Mouse (Mus musculus) liver, embryonic 16.5 days (tissue): Measurements from ENCODE around the gene Hlcs. TPM values are rescaled to one million over a fixed set of nuclear protein-coding genes. Genes with fewer than 3 reads are reported as not detected.
"Not testable (repeated sequence)": the region's sequence is repeated elsewhere in the genome, so short reads cannot be mapped to it uniquely, and the experiment has no call there.

ENCODE experiments used
- ATAC-seq: fragments of 200-750 bp; cut with Nextera tagmentation; 2 replicates; pipeline ENCODE4 v1.8.0; 2017; ENCODE audit warnings: low read depth, mild to moderate bottlenecking, moderate number of reproducible peaks, moderate library complexity
- H3K27ac ChIP-seq: fragments of 300-500 bp; sonication (generic); 2 replicates; pipeline ENCODE4 v1.5.1; 2014; ENCODE audit warnings: mild to moderate bottlenecking, low read length
- H3K27me3 ChIP-seq: fragments of 300-500 bp; sonication (generic); 2 replicates; pipeline ENCODE4 v1.6.1; 2014; ENCODE audit warnings: low read depth, low read length, mixed read lengths; ENCODE audit not compliant: control insufficient read depth, insufficient read depth
- H3K36me3 ChIP-seq: fragments of 300-500 bp; sonication (generic); 2 replicates; pipeline ENCODE4 v1.6.1; 2014; ENCODE audit warnings: mild to moderate bottlenecking; ENCODE audit not compliant: control insufficient read depth, insufficient read depth
- H3K4me1 ChIP-seq: fragments of 300-500 bp; sonication (generic); 2 replicates; pipeline ENCODE4 v1.6.1; 2014; ENCODE audit warnings: low read depth, low read length, mixed read lengths; ENCODE audit not compliant: control insufficient read depth
- H3K4me2 ChIP-seq: fragments of 300-500 bp; sonication (generic); 2 replicates; pipeline ENCODE4 v1.6.1; 2014; ENCODE audit warnings: low read depth, low read length, mixed read lengths
- H3K4me3 ChIP-seq: fragments of 300-500 bp; sonication (generic); 2 replicates; pipeline ENCODE4 v1.5.1; 2014; ENCODE audit warnings: low read depth, mild to moderate bottlenecking, low read length
- H3K9ac ChIP-seq: fragments of 300-500 bp; sonication (generic); 2 replicates; pipeline ENCODE4 v1.6.1; 2014; ENCODE audit warnings: low read depth, low read length
- H3K9me3 ChIP-seq: fragments of 300-500 bp; sonication (generic); replicated peaks from 2 replicates; pipeline ENCODE4 v1.6.1; 2016; ENCODE audit warnings: low read length; ENCODE audit not compliant: control insufficient read depth
- WGBS: fragments of 180-500 bp; shearing (Covaris S2); extraction: QIAGEN DNeasy Blood & Tissue Kit; methylation state at CpG from one replicate; pipeline ENCODE4 v1.1.7; 2014; ENCODE audit not compliant: insufficient replicate concordance; 5-methylcytosine and 5-hydroxymethylcytosine counted together
- polyA plus RNA-seq: library from polyadenylated mRNA; unstranded; fragments of >200 nt; fragmentation: Nextera tagmentation; extraction: Ambion mirVana; gene quantifications from 2 replicates; pipeline ENCODE4 v1.2.1, GENCODE M21; 2015

The Hlcs gene
- polyA plus RNA-seq, 1 experiment from 2014 or later: 2.2 TPM

GRCm38 (mm10) chr16:94349588-94350286 lies 36.4 kb upstream of the Hlcs start:
- Histone ChIP-seq H3K9ac (no peak overlapping the region), H3K4me1 (no peaks in the 10 kb centered on the region), H3K9me3 (no peaks in the 10 kb centered on the region), H3K36me3 (no peaks in the 10 kb centered on the region), H3K4me2 (no peak overlapping the region), H3K27ac (no peak overlapping the region), H3K27me3 (no peaks in the 10 kb centered on the region), H3K4me3 (no peak overlapping the region)
- WGBS: 55% methylated on average over 11 of the region's 11 CpGs
- ATAC-seq: no peak

GRCm38 (mm10) chr16:94348779-94349178 lies 35.4 kb upstream of the Hlcs start:
- Histone ChIP-seq H3K36me3 (no peaks in the 10 kb centered on the region), H3K4me1 (no peaks in the 10 kb centered on the region), H3K27me3 (no peaks in the 10 kb centered on the region), H3K9me3 (no peaks in the 10 kb centered on the region), H3K4me2 (no peak overlapping the region), H3K27ac (no peak overlapping the region), H3K4me3 (no peak overlapping the region), H3K9ac (no peak overlapping the region)
- no peak for ATAC-seq
- WGBS: 60% methylated on average over 2 of the region's 2 CpGs

GRCm38 (mm10) chr16:94347080-94347731 lies 33.8 kb upstream of the Hlcs start:
- H3K27me3 ChIP-seq: no peaks in the 10 kb centered on the region
- no peaks in the 10 kb centered on the region for H3K36me3 ChIP-seq
- peak overlapping the region; percentile 25; the same call in 1 of the 2 replicates for H3K27ac ChIP-seq
- ATAC-seq: peak; percentile 66
- H3K4me3 ChIP-seq: no peak overlapping the region
- no peak overlapping the region for H3K9ac ChIP-seq
- H3K9me3 ChIP-seq: no peaks in the 10 kb centered on the region
- H3K4me1 ChIP-seq: no peaks in the 10 kb centered on the region
- 50% methylated on average over 7 of the region's 7 CpGs for WGBS
- H3K4me2 ChIP-seq: no peak overlapping the region

- Histone ChIP-seq H3K4me2 (no peak overlapping the region), H3K4me3 (no peak overlapping the region), H3K27me3 (no peaks in the 10 kb centered on the region), H3K27ac (no peak overlapping the region), H3K36me3 (no peaks in the 10 kb centered on the region), H3K9me3 (no peaks in the 10 kb centered on the region), H3K4me1 (no peaks in the 10 kb centered on the region), H3K9ac (no peak overlapping the region)
- 52% methylated on average over 1 of the region's 1 CpGs for WGBS
- ATAC-seq: no peak
Measured at GRCm38 (mm10) chr16:94345733-94346132, 32.4 kb upstream of the Hlcs start.

- ATAC-seq, H3K9ac ChIP-seq, H3K27me3 ChIP-seq, H3K4me3 ChIP-seq, H3K27ac ChIP-seq, H3K4me2 ChIP-seq, H3K9me3 ChIP-seq, H3K4me1 ChIP-seq, H3K36me3 ChIP-seq: not testable (repeated sequence)
- WGBS: 80% methylated on average over 18 of the region's 22 CpGs
Measured at GRCm38 (mm10) chr16:94339164-94340160, 26.1 kb upstream of the Hlcs start.

- WGBS: 56% methylated on average over 5 of the region's 5 CpGs
- Histone ChIP-seq H3K4me1 (no peaks in the 10 kb centered on the region), H3K27me3 (no peaks in the 10 kb centered on the region), H3K4me2 (no peak overlapping the region), H3K27ac (no peak overlapping the region), H3K9ac (no peak overlapping the region), H3K36me3 (no peaks in the 10 kb centered on the region), H3K9me3 (no peaks in the 10 kb centered on the region), H3K4me3 (no peak overlapping the region)
- ATAC-seq: no peak
Measured at GRCm38 (mm10) chr16:94335656-94336055, 22.3 kb upstream of the Hlcs start.

- 49% methylated on average over 5 of the region's 5 CpGs for WGBS
- no peak for ATAC-seq
- no peaks in the 10 kb centered on the region for H3K9me3 ChIP-seq
- no peak overlapping the region for H3K4me2 ChIP-seq
- H3K27me3 ChIP-seq: peaks cover 21% of the 10 kb centered on the region
- peaks cover 12% of the 10 kb centered on the region for H3K4me1 ChIP-seq
- H3K4me3 ChIP-seq: no peak overlapping the region
- H3K27ac ChIP-seq: no peak overlapping the region
- H3K9ac ChIP-seq: no peak overlapping the region
- no peaks in the 10 kb centered on the region for H3K36me3 ChIP-seq
Measured at GRCm38 (mm10) chr16:94331886-94332252, 18.5 kb upstream of the Hlcs start.

GRCm38 (mm10) chr16:94331233-94331885 lies 18.0 kb upstream of the Hlcs start:
- no peak for ATAC-seq
- no peak overlapping the region for H3K9ac ChIP-seq
- H3K27ac ChIP-seq: no peak overlapping the region
- WGBS: 63% methylated on average over 9 of the region's 9 CpGs
- H3K4me1 ChIP-seq: peaks cover 12% of the 10 kb centered on the region
- H3K4me2 ChIP-seq: no peak overlapping the region
- no peaks in the 10 kb centered on the region for H3K9me3 ChIP-seq
- no peak overlapping the region for H3K4me3 ChIP-seq
- H3K36me3 ChIP-seq: no peaks in the 10 kb centered on the region
- peaks cover 21% of the 10 kb centered on the region for H3K27me3 ChIP-seq
